Mouse (Mus musculus): ENCODE data around the gene Dlgap1.

The Dlgap1 gene

DNA sequence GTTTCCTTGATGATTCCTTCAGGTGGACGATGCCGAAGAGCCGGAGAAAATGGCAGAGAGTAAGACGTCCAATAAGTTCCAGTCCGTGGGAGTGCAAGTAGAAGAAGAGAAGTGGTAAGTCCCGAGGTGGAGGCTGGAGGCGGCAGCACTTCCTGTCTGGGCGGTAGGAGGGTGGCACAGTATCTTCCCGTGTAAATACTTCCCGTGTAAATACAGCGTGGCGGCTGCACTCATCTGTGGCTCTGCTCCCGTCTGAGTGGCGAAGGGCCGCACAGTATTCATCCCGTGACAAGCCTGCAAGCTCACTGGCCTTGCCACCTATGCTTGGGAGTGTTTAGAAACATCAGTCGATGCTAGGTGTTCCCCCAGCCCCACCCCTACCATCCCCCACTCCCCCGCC is 797.1 kb downstream of the Dlgap1 start:
- no peak for DNase-seq

DNA sequence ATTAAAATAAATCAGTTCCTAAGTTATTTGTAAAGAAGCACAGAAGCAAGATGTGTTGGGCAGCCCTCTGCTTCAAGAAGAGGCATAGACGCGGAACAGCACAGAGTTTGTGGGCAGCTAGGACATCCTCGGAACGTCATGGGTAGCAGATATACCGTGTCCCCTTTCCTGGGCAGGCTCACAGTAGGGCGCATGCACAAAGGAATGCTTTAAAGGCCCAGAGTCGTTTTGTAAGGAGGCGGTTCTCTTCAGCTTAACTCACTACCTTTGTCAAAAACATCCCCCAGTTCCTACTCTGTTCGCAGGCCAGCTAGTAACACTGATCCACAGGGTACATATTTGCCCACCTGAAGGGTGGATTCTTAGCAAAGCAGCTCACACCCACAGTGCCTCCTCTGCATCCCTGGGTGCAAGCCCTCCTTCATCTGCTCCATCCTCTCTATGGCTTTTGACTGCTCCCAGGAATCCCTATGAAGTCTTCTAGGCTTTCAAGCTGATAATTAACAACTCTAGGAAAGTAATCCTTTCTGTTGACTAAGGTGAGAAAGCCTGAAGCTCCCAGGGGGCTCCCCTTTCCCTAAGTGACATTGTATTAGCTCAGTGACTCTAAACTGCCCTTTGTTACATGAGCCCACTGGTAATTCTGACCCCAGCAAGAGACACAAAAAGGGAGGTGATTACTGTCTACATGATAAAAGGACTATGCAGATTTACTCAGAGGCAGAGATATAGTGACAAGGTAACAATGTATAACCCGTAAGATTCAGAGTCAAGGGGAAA is 803.4 kb downstream of the Dlgap1 start:
- no peak for DNase-seq

DNA sequence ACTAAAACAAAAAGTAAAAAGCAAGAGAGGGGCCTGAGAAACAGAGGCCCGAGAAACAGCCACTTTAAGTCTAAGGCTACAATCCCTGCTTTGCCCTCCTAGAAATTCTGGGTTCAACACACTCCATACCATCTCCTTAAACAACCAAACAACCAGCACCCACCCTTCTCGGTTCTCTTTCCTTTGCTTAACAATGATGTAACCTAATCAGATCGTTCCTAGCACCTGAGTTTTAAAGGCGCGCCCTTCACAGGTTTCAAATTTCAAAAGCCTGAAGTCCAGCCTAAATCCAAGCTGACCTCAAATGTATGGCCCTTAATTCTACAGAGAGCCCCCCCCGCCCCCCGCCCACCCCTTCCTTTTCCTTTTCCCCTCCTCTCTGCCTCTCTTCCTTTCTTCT is 810.9 kb downstream of the Dlgap1 start:
- no peak for DNase-seq

DNA sequence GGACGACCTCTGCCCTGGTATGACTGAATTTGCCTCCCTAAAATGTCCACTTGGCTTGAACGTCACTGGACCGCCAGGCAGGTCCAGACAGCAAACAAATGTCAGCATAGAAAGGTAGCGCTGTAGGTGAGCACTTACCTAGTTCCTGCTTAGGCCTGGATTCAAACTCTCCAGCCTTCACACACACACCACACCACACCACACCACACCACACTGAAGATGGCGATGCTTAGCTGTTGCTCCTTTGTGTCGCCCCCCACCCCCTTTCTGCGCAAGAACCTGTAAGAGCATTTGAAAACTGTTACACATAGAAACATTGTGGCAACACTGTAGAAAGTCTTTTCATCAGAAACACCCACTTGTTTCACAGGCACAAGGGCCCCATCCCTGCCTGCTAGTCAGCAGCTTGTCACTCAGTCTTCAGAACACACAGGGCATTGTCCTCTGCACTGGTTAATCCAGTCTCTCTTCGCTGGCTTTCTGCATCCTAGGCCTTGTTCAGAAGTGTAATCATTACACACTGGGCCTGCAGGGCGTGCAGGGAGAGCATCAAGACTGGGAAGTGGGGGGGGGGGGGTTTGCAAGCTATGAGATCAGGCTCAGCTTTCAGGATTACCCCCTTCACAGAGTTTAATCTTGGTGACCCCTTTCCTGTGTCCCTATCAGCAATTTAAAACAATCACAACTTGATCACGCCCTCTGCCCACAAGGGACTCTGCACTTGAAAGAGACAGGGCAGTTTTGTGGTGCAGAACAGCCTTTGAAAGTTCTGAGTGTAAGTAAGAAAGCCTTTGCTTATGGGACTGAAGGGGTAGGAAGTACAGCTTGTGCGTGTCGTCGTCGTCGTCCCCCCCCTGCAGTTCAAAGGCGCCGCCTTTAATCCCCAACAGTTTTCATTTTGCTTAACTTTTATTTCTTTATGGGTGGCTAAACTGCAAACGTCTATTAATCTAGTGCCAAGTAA is 812.1 kb downstream of the Dlgap1 start:
- no peak for DNase-seq

DNA sequence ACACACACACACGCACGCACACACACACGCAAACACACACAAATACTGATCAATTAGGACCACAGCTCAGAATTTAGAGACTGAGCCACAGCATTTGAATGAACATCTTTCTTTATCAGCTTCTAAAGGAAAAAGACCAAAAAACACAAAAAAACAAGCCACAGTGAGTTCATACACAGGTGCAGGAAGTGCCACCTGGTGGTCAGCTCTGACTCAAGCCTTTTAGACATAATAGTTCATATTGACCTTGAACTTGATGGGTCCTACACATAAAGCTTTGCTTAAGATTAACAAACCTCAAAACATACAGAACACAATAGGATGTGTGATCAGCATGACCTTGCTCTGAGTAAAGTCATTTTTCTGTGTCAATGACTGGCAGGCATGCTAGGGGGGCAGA is 814.4 kb downstream of the Dlgap1 start:
- no peak for DNase-seq

DNA sequence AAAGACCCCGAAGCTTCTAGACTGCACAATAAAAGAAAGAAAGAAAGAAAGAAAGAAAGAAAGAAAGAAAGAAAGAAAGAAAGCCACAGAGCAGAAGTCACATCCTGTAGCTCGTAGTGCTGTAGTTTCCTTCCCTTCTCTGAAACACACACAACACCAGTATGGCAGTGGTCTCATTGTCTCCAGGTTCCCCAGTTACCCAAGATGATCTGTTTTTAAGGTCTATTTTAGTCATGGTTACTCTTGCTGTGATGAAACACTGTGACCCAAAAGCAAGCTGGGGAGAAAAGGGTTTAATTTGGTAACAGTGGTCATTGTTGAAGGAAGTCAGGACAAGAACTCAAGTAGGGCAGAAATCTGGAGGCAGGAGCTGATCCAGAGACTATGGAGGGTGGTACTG is 818.5 kb downstream of the Dlgap1 start:
- no peak for DNase-seq

DNA sequence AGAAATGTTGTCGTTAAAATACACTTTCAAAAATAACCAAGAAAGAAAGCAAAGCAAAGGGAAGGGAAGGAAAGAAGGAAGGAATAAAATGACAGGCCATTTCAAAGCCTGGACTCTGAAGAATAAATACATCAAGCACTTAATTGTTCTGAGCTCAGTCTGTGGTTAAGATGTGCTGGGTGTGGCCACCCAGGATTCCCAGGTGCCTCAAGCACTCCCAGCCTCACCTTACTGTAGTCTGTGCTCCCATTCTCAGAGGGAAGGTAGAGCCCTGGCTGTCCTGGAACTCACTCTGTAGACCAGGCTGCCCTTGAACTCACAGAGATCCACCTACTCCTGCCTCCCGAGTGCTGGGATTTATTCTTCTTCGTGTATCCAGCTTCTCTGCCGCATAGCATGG is 821.9 kb downstream of the Dlgap1 start:
- DNase-seq: no peak

DNA sequence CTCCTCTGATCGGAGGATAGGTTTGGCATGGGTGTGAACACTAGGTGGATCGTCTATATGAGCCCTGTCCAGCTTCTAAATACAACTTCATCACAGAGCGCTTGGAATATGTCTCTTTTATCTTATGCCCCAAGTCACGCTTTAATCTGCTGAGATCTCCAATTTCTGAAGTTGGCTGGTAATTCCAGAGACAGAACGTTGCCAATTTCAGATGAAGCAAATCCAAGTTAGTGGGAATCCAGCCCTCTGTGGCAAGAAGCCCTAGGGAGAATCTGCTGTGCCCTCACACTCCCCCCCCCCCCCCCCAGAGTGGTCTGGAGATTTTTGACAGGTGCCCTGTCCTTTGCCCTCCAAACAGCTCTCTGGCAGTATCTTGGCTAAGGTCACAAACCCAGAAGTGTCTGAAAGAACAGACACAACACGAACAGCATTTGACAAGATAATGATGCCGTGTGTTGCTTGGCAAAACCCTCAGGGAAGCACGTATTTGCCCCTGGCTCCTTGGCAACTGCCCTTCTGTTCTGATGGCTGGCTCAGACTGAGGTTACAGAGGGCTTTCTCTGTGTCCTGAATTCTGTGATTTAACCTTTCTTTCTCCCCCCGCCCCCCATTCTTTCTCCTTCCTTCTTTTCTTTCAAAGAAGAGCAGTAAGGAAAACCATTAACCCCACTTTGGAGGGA is 822.9 kb downstream of the Dlgap1 start:
- no peak for DNase-seq

DNA sequence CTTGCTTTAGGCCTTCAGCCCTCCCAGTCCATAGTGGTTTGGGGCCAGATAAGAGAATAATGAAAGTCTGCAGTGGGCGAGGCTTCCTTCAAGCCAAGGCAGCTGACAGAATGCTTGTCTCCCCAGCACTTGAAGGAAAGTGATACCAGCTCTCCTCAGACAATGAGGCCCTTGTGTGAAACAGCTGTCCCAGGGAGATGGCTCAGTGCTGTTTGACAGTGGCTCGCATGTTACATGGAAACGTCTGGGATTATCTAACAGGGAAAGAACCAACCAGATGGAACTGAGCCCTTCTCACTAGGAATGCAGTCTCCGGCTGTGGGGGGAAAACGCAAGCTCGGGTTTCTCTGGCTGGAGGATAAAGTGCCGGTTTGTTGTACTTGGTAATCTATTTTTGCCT is 825.4 kb downstream of the Dlgap1 start:
- no peak for DNase-seq

DNA sequence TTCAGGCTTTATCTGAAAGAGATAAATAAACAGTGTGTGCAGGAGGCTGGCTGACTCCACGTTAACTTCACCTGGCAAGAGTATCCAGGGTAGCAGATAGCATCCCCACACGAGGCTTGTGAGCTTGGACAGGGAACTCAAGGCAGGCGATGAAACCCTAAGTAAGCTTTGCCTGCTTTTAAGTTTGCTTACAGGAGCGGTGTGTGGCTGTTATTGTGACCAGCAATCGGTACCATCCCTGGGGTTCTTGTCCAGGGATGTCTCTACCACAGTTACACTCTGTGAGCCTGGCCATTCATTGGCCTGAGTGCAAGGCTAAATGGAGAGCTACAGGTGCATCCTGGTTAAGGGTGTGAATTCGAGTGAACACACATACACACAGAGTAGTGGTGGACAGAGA is 825.8 kb downstream of the Dlgap1 start:
- DNase-seq: no peak

DNA sequence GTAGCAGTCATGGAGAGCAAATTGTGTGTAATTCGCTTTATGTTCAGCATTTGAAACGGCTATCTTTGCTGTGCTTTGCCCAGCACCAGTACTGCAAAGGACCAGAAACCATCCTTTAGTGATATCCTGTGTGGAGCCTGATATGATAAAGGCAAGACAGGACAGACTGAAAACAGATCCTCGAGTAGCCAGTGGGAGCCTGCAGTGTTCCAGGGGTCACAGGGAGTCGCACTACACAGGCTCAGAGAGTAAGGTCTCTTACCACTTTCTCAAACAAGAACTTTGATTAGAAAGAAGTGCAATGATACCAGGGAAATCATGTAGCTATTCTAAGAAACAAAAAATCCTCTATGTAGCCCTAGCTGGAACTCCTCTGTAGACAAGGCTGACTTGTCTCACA is 826.3 kb downstream of the Dlgap1 start:
- DNase-seq: no peak

DNA sequence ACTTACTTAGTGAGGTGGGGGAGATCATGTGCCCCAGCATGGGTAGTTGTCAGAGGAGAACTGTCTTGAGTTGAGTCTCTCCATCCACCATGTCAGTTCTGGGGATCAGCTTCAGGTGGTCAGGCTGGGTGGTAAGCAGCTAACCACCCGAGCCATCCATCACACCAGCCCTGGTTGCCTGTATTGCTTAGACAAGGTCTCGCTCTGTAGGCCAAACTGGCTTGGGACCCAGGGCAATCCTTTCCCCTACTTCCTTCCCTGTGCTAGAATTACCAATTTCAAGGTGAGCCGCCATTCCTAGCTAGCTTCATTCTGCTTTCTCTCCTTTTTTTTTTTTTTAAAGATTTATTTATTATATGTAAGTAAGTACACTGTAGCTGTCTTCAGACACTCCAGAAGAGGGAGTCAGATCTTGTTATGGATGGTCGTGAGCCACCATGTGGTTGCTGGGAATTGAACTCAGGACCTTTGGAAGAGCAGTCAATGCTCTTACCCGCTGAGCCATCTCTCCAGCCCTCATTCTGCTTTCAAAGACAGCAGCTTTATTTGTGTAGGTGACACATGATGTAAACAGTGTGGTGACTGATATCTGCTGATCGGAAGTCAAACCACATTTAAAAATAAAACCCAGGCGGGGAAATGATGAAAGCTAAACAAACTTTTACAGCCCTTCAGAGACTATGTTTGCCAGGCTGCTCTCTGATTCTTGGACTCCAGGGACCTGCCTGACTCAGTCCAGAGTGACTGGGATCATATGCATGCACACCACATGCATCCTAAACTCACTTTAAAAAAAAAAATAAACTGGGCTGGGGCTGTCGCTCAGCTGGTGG is 828.3 kb downstream of the Dlgap1 start:
- DNase-seq: no peak

DNA sequence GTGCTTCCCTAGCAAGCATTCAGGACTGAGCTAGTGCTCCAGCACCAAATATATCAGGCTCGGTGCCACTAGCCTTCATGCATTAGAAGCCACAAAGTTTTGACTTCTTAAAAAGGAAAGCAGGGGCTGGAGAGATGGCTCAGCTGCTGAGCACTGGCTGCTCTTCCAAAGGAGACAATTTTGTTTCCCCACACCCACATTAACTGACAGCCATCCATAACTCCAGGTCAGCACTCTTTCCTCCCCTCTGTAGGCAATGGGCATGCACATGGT is 828.8 kb downstream of the Dlgap1 start:
- DNase-seq: no peak

DNA sequence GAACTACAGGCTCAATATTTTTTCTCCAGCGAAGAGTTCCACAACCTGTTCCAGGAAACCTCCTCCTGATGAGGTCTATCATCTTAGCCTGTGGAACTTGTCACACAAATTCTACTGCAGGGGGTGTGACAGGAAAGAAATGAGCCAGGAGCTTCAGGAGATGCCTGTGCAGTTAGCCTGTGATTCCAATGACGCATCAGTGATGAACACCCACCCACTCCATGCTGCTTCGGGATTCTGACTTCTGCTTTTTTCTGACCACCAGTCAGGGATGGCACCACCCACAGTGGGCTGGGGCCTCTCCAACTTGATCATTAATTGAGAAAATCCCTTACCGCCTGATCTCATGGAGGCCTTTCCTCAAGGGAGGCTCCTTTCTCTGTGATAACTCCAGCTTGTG is 830.4 kb downstream of the Dlgap1 start:
- no peak for DNase-seq

DNA sequence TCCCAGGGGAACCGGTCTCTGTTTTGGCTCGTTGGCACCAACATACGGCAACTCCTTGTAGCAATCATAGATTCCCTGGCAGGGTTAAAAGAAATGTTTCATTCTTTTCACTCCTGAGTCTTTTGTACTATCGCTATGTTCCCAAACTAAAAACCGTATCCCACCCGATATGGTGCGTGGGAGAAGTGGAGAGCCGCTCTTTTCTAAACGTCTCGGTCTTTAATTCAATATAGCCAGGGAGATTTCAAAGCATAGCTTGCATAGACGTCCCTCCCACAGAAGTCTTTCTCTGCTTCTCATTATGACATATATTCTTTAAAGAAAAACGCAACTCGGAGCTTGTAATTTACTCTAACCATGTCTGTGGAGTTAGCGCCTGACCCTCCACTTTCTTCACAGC is 833.1 kb downstream of the Dlgap1 start:
- DNase-seq: no peak

DNA sequence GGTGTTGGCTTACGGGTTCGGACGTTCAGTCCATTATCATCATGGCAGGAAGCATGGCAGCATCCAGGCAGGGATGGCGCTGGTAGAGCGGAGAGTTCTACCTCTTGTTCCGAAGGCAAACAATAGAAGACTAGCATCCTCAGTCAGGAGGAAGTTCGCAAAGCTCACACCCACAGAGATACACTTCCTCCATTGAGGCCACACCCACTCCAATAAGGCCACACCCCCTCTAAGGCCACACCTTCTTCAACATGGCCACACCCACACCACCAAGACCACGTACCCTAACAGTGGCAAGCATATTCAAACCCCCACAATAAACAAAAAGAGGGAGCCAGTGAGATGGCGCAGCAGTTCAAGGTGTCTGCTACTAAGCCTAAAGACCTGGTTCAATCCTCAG is 837.0 kb downstream of the Dlgap1 start:
- DNase-seq: no peak

DNA sequence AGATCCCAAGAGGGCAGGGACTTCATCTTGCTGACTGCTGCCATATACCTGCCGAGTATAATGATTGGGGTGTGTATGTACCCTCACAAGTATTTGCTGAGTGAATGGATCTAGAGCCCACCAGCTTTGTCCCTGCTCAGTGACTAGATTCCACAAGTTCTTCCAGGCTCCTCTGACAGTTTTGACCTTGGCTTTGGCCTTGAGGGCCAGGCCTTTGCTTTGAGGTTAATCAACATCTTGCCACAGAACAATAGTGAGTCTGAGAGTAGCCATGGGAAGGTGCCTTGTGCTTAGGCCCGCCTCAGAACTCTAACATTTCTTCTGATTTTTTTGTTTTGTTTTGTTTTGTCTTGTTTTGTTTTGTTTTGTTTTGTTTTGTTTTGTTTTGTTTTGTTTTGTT is 837.7 kb downstream of the Dlgap1 start:
- DNase-seq: no peak

DNA sequence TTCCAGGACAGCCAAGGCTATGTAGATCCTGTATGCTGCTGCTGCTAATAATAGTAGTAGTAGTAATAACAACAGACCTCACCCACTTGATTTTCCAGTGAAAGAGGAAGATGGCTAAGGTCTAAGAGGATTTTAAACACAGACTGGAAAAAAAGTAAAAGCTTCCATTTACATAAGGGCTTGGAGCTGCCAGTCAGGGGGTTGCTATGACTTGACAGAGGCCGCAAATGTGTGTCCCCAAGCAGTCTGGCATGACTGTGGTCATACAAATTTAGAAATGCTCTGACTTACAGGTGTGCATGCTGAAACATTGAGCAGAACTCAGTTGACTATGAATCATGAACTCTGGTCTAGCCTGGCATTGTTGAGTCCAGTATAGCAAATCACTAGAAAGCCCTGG is 839.0 kb downstream of the Dlgap1 start:
- no peak for DNase-seq

DNA sequence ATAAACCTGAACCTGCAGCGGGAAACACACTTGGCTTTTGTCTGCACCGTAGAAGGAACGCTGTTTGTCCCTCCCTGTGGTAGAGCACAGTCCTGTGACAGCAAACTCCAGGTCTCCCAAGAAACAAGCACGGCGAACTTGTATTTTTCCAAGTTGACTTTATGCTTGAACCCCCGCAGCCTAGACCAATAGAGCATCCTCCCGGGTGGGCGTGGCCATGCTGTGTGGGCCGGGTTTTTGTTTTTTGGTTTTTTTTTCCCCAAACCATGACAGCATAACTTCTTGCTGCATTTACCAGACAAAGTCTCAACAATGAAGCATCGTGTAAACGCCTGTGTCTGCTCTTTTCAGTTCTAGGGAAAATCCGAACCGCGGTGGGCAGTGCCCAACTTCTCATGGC is 840.0 kb downstream of the Dlgap1 start:
- no peak for DNase-seq

DNA sequence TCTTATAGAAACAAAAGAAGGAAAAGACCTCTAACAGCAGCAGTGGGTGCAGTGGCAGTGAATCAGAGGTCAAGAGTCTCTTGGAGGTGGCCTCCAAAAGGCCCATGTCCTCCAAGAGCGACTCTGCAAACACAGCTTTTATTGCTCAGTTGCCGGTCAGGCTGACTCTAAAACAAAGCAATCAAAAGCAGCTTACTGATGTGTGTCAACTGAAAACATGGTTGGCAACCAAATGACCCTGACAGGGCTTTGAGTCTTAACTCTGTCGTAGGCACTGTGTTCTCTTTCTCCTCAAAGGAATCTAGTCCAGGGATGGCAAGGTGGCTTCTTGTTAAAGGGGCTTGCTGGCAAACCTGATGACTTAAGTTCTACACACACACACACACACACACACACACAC is 840.9 kb downstream of the Dlgap1 start:
- no peak for DNase-seq

DNA sequence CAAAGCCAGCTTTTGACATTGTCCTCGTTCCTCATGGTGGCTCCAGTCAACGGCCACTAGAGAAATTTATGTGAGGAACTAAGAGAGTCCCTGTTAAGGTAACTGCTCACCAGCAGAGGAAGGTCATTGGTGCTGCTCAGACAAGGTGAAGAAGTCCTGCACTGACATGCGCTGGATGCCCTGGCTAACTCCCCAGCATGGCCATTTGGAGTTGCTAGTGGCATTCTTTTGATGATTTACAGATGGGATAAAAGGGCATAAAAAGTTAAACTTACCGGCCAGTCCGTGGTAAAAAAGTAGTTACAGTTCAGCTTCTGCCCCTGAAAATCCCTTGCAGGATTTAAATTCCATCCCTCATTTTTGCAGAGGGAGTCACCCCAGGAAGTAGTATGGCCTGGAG is 841.9 kb downstream of the Dlgap1 start:
- no peak for DNase-seq

DNA sequence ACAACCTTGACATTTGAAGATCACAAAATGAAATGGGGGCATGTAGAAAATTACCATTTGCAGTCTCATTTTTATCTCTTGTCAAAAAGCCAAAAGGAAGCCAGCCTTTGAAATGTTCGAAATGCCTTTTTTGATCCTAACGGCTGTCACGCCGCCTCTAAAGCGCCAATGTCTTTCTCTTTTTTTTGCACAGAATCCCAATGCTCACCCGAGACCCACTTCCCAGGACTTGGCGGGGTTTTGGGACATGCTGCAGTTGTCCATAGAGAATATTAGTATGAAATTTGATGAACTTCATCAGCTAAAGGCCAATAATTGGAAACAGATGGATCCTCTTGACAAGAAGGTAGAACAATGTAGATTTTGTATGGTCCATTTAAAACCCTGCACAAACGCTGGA is 846.1 kb downstream of the Dlgap1 start:
- DNase-seq: no peak

DNA sequence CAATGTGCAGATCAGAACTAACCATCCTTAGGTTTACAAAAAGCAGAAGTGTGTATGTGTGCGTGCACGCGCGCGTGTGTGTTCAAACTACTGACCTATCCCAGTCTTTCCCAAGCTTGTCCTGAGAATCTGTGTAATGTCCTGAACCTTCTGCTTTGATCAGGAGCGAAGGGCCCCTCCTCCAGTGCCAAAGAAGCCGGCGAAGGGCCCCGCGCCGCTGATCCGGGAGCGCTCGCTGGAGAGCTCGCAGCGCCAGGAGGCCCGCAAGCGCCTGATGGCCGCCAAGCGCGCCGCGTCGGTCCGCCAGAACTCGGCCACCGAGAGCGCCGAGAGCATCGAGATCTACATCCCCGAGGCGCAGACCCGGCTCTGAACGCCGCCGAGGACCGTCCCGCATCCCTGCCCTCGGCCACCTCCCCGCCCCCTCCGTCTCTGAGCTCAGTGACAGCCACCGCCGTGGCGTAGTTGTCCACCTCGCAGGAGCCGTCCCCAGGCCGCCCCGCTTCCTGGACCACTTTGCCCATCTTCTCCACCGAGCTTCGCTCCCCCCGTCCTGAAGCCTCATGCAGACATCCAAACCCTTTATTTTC is 849.1 kb downstream of the Dlgap1 start:
- no peak for DNase-seq

All from thymus, adult 18-20 months (tissue).